Mouse (Mus musculus) C2C12 (cell line): ENCODE results near the gene Mier2. TPM values are rescaled to one million over a fixed set of nuclear protein-coding genes. Genes with fewer than 3 reads are reported as not detected.

Experiments used
- H3K27me3 ChIP-seq: one replicate; pipeline ENCODE4 v1.6.1; 2011; ENCODE audit not compliant: control insufficient read depth, insufficient read depth, insufficient read length
- H3K36me3 ChIP-seq: one replicate; pipeline ENCODE4 v1.6.1; 2011; ENCODE audit not compliant: control insufficient read depth, insufficient read depth
- H3K4me3 ChIP-seq: one replicate; pipeline ENCODE4 v1.5.1; 2011; ENCODE audit warnings: mild to moderate bottlenecking, control low read depth; ENCODE audit not compliant: poor library complexity, insufficient read depth, severe bottlenecking
- H3K79me2 ChIP-seq: one replicate; pipeline ENCODE4 v1.6.1; 2011; ENCODE audit not compliant: control insufficient read depth, insufficient read depth
- H3K79me3 ChIP-seq: one replicate; pipeline ENCODE4 v1.6.1; 2011; ENCODE audit warnings: low read depth, control low read depth
- H3ac ChIP-seq: one replicate; pipeline ENCODE3; 2011; ENCODE audit warnings: low read depth; ENCODE audit not compliant: control insufficient read depth, insufficient read length
- CEBPB ChIP-seq: IDR thresholded peaks from one replicate; pipeline ENCODE4 v1.6.1; 2011; ENCODE audit warnings: low read depth, mild to moderate bottlenecking, control low read depth, moderate library complexity
- CTCF ChIP-seq: IDR thresholded peaks from one replicate; pipeline ENCODE4 v1.5.1; 2011; ENCODE audit not compliant: control insufficient read depth, insufficient read depth, insufficient read length
- FOSL1 ChIP-seq: IDR thresholded peaks from one replicate; pipeline ENCODE4 v1.8.0; 2011; ENCODE audit warnings: mild to moderate bottlenecking, low read length; ENCODE audit not compliant: poor library complexity, insufficient read depth, severe bottlenecking
- MAX ChIP-seq: IDR thresholded peaks from one replicate; pipeline ENCODE4 v1.6.1; 2011; ENCODE audit warnings: mild to moderate bottlenecking, control low read depth
- MYOD1 ChIP-seq: IDR thresholded peaks from one replicate; pipeline ENCODE4 v1.6.1; 2011; ENCODE audit warnings: low read depth; ENCODE audit not compliant: control insufficient read depth, insufficient read length
- MYOG ChIP-seq: IDR thresholded peaks from one replicate; pipeline ENCODE4 v1.6.1; 2011; ENCODE audit not compliant: control insufficient read depth, insufficient read length; ENCODE audit errors: extremely low read depth
- USF1 ChIP-seq: IDR thresholded peaks from one replicate; pipeline ENCODE4 v1.6.1; 2011; ENCODE audit warnings: low read depth, mild to moderate bottlenecking, control low read depth, moderate library complexity
- polyA plus RNA-seq: library from polyadenylated mRNA; unstranded; fragments of >200 nt; fragmentation: generic; extraction: Trizol; gene quantifications from one replicate; pipeline ENCODE4 v1.2.1, GENCODE M21; 2012; ENCODE audit warnings: missing spikeins

Mier2 gene
- polyA plus RNA-seq, 1 experiment, result 26.9 TPM

DNA sequence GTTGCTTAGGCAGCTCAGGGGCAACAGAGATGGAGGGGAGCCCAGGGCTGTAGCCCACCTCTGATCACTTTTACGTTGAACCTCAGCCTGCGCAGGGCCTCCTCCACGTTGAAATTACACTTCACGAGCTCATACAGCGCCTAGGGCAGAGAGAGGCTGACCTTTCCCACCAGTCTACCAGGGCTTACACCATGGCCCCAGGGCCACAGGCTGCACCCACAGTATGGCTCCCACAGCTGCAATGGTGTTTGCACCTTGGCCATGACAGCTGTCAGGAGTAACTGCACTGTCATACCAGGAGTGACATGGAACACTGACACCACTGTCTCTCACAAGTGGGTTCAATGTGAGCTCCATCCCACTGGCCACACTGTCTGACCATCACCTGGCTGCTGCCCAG is 10.4 kb downstream of the Mier2 start:
- Histone ChIP-seq H3K36me3 (peaks cover 84% of the 10 kb centered on the region), H3K79me3 (no peaks in the 10 kb centered on the region), H3K79me2 (peaks cover under 1% of the 10 kb centered on the region), H3K27me3 (no peaks in the 10 kb centered on the region), H3ac (no peak overlapping the region), H3K4me3 (no peak overlapping the region)
- no peak for TF ChIP-seq FOSL1

DNA sequence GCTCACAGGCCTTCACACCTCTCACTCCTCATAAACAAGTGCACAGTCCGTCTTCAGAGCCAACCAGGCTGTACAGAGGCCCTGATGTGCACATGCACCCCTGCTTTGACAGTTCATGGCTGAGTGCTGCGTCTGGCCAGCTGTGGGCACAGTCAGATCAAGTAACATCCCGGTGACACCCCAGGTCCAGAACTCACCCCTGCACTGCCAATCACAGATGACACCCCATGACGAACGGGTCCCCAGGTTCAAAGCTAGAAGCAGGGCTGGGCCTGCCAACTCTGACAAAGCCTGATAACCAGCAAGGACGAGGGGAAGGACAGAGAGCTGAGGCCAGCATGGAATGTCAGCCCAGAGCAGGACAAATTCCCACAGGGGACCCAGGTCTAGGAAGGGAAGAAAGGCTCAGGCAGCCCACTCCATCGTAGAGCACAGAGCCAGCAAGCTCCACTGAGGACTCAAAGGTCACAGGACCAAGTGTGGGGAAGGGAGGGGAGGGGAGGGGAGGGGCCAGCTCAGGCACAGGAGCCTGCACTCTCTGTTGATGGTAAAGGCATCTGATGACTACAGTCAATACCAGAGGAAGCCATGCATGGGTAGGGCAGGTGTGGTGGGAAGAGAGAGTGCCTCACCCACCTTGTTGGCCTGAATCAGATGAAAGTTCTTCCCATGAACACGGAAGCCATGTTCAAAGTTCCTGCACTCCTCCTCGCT is 11.0 kb downstream of the Mier2 start:
- Histone ChIP-seq H3K4me3 (no peak overlapping the region), H3ac (no peak overlapping the region), H3K79me3 (no peaks in the 10 kb centered on the region), H3K79me2 (no peaks in the 10 kb centered on the region), H3K36me3 (peaks cover 88% of the 10 kb centered on the region), H3K27me3 (no peaks in the 10 kb centered on the region)
- TF ChIP-seq MAX (no peak), CTCF (no peak), FOSL1 (no peak), MYOG (no peak), USF1 (no peak), CEBPB (no peak), MYOD1 (no peak)

DNA sequence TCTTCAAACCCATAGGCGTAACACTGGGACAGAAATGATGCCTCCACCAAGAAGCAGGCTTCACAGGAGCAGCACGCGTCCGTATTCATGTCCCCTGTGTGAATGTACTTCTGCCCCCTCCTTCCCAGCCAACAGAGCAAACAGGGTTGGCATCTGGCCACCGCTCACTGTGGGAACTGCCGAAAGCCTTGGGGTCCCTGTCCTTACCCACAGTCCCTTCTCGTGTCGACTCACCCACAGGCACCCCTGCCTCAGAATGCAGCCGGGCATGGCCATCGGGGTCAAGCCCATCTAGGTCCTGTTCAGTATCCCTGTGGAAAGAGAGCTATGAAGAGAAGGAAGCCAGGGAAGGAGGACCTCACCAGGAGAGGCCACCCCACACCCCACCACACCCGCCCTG is 12.8 kb downstream of the Mier2 start:
- H3K79me2 ChIP-seq, result no peaks in the 10 kb centered on the region
- TF ChIP-seq FOSL1 (no peak), CEBPB (no peak), MAX (no peak), CTCF (no peak), USF1 (no peak)
- no peak overlapping the region for H3K4me3 ChIP-seq
- H3K27me3 ChIP-seq, result no peaks in the 10 kb centered on the region
- H3ac ChIP-seq, result no peak overlapping the region
- no peaks in the 10 kb centered on the region for H3K79me3 ChIP-seq
- H3K36me3 ChIP-seq, result peaks cover 84% of the 10 kb centered on the region

DNA sequence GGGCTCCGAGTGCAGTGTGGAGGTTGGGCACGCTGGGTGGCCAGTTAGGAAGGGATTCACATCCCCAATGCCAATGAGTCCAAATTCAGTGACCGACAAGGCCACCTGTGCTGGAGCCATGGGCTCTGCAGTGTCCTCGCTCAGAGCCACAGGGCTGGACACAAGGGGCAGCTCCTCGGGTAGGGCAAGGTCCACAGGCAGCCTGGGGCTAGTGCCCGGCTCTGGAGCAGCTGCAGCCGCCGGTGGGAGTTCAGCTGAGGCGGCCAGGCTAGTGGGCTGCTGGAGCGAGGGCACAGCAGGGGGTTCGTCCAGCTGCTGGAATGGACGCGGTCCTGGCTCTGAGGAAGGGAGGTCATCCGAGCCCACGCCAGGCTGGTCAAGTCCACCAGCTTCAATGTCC is 13.5 kb downstream of the Mier2 start:
- no peaks in the 10 kb centered on the region for H3K79me2 ChIP-seq
- peaks cover 77% of the 10 kb centered on the region for H3K36me3 ChIP-seq
- H3K79me3 ChIP-seq, result no peaks in the 10 kb centered on the region
- TF ChIP-seq CTCF (no peak), MAX (no peak), CEBPB (no peak), MYOG (no peak), FOSL1 (no peak), USF1 (no peak), MYOD1 (no peak)
- no peak overlapping the region for H3ac ChIP-seq
- H3K4me3 ChIP-seq, result no peak overlapping the region
- no peaks in the 10 kb centered on the region for H3K27me3 ChIP-seq

DNA sequence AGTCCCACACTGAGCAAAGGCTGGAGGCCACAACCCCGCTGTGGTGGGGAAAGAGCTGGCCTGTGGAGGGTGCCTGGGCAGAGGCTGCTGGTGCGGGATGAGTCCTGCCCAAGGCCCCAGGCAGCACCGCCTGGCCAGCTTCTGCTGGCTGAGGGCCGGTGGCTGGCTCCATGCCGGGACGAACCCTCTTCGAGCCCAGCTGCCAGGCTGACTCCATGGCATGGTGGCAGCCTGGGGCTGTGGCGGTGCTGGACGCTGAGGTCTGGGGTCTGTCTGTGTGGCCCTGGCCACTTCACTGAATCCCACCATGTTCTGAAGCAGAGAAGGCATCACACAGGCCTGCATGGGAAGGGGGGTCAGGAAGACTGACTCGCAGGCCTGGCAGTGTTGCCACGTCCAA is 14.3 kb downstream of the Mier2 start:
- Histone ChIP-seq H3K36me3 (peaks cover 70% of the 10 kb centered on the region), H3K4me3 (no peak overlapping the region)

More for the DNA sequence above, 14.3 kb downstream of the Mier2 start:
- H3ac ChIP-seq, result no peak overlapping the region
- no peak for TF ChIP-seq USF1
- TF ChIP-seq MYOG, result no peak
- TF ChIP-seq FOSL1, result no peak
- TF ChIP-seq CTCF, result no peak
- no peak for TF ChIP-seq MAX
- TF ChIP-seq CEBPB, result no peak
- no peak for TF ChIP-seq MYOD1
- no peaks in the 10 kb centered on the region for H3K27me3 ChIP-seq
- H3K79me2 ChIP-seq, result no peaks in the 10 kb centered on the region
- no peaks in the 10 kb centered on the region for H3K79me3 ChIP-seq
